Mouse (Mus musculus): ENCODE measurements around the gene Crb2.

DNA sequence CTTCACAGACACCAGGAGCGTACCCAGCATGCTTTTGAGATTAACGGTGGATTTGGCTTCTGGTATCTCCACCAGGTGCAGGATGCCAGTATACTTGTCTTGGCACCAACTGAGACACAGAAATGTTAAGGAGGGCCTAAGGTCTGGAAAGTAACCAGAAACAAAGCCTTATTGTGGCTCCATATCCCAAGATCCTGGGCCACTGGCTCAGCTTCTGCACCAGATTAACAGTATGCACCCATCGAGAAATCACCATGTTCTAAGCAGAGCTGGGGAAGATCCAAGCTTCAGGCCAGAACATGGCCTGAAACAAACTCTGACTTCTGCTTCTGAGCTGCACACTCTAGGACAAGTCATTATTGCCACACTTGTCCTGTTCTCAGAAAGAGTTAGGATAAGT lies 60.9 kb downstream of the Crb2 start:
- TF ChIP-seq CTCF (IDR thresholded peaks at IDR 0.05; ENCODE audit: low read depth, low read length) (no peak), POLR2A (IDR thresholded peaks at IDR 0.05; ENCODE audit: extremely low read depth, insufficient read depth, low read length) (no peak)

All from liver, adult 2 months (tissue).